Mouse (Mus musculus) ES-E14 (cell line): ENCODE data around the gene Olfr721-ps1. TPM values are rescaled to one million over a fixed set of nuclear protein-coding genes. Genes with fewer than 3 reads are reported as not detected.

ENCODE experiments used
- DNase-seq: peaks from one replicate; pipeline ENCODE4 v3.0.0-alpha.2; 2013; ENCODE audit warnings: low read depth, low spot score
- H3K27ac ChIP-seq: 2 replicates; pipeline ENCODE4 v1.5.1; 2012; ENCODE audit warnings: low read depth, mild to moderate bottlenecking, low read length, moderate library complexity, mixed read lengths; ENCODE audit not compliant: poor library complexity, insufficient read depth, severe bottlenecking
- H3K36me3 ChIP-seq: 2 replicates; pipeline ENCODE4 v1.6.1; 2012; ENCODE audit warnings: mild to moderate bottlenecking, low read length, moderate library complexity, mixed read lengths; ENCODE audit not compliant: control insufficient read depth, poor library complexity, insufficient read depth, severe bottlenecking
- H3K4me1 ChIP-seq, 2 experiments: fragments of 150-350 bp in 1 of 2; sonication (generic) in 1 of 2; 2 replicates each; pipeline ENCODE4 v1.6.1; 2012; ENCODE audit warnings: low read length in 2 of 2, mild to moderate bottlenecking in 1 of 2, mixed read lengths in 1 of 2; ENCODE audit not compliant: control insufficient read depth in 2 of 2, insufficient read depth in 2 of 2, poor library complexity in 1 of 2
- H3K4me3 ChIP-seq, 2 experiments: fragments of 150-350 bp in 1 of 2; sonication (generic) in 1 of 2; 2 replicates each; pipeline ENCODE4 v1.5.1; 2012; ENCODE audit warnings: low read length in 2 of 2, low read depth in 1 of 2, mild to moderate bottlenecking in 1 of 2, mixed read lengths in 1 of 2; ENCODE audit not compliant: insufficient read depth in 1 of 2, poor library complexity in 1 of 2, severe bottlenecking in 1 of 2
- H3K9ac ChIP-seq: 2 replicates; pipeline ENCODE4 v1.6.1; 2012; ENCODE audit warnings: low read depth, mild to moderate bottlenecking, low read length, mixed read lengths; ENCODE audit not compliant: poor library complexity, insufficient read depth, severe bottlenecking
- H3K9me3 ChIP-seq: fragments of 150-350 bp; sonication (generic); 2 replicates; pipeline ENCODE4 v1.6.1; 2012; ENCODE audit warnings: low read depth, mild to moderate bottlenecking, low read length; ENCODE audit not compliant: control insufficient read depth, insufficient read depth
- CHD2 ChIP-seq: IDR thresholded peaks from 2 replicates; pipeline ENCODE4 v1.6.1; 2014; ENCODE audit warnings: mild to moderate bottlenecking, low read depth, low read length, inconsistent platforms
- HCFC1 ChIP-seq: IDR thresholded peaks from 2 replicates; pipeline ENCODE4 v1.6.1; 2012; ENCODE audit warnings: low read length, inconsistent platforms, borderline replicate concordance; ENCODE audit not compliant: insufficient read depth
- MAFK ChIP-seq: IDR thresholded peaks from 2 replicates; pipeline ENCODE4 v1.6.1; 2014; ENCODE audit warnings: mild to moderate bottlenecking, low read depth, low read length, inconsistent platforms; ENCODE audit not compliant: insufficient read depth
- ZC3H11A ChIP-seq: IDR thresholded peaks from 2 replicates; pipeline ENCODE4 v1.6.1; 2012; ENCODE audit warnings: low read depth, mild to moderate bottlenecking, inconsistent platforms, low read length, borderline replicate concordance
- ZNF384 ChIP-seq: IDR thresholded peaks from 2 replicates; pipeline ENCODE4 v1.6.1; 2012; ENCODE audit warnings: low read depth, low read length, inconsistent platforms
- in situ Hi-C, 2 experiments: fragments of 600-800 bp; cut with MboI; formaldehyde crosslinking; loops; one replicate each; pipeline ENCODE4 v1.15.1; 2025; ENCODE audit warnings: low sequenced_read_pairs in 2 of 2, inconsistent platforms in 1 of 2; ENCODE audit not compliant: unreplicated experiment in 2 of 2
- total RNA-seq: library from RNA; depleted of rRNA; stranded (reverse); fragments of 300-350 nt; gene quantifications from 2 replicates; pipeline ENCODE4 v1.2.3, GENCODE M21; 2012; rRNA removed

The Olfr721-ps1 gene
- total RNA-seq, 1 experiment, result not detected

- Histone ChIP-seq H3K9ac (no peak overlapping the region), H3K4me3 (no peak overlapping the region), H3K27ac (no peak overlapping the region), H3K9me3 (no peaks in the 10 kb centered on the region), H3K36me3 (no peaks in the 10 kb centered on the region), H3K4me1 (no peaks in the 10 kb centered on the region)
- no peak for DNase-seq
- TF ChIP-seq CHD2, result no peak
- TF ChIP-seq HCFC1, result no peak
- no peak for TF ChIP-seq MAFK
- no peak for TF ChIP-seq ZNF384
- TF ChIP-seq ZC3H11A, result no peak
- in situ Hi-C loops, result no loop called here
These were observed 35.1 kb downstream of the Olfr721-ps1 start for GRCm38 (mm10) chr14:14436078-14436658.

Other genes with a start within 250 kb of the Olfr721-ps1 start
- gene Olfr720, start 214.5 kb upstream of the Olfr721-ps1 start, total RNA-seq, result not detected in 2 replicates
- gene Olfr31, start 78.5 kb upstream of the Olfr721-ps1 start, total RNA-seq, result 0.13 and 0.85 TPM in 2 replicates
- gene Il3ra, start 55.0 kb upstream of the Olfr721-ps1 start, total RNA-seq, result 5.8 and 13.1 TPM in 2 replicates